Mouse (Mus musculus) MEL (cell line): ENCODE measurements around the gene Eef1akmt3.

Experiments used
- CTCF ChIP-seq, 3 experiments: IDR thresholded peaks in 2 of 3; conservative IDR thresholded peaks in 1 of 3; 2 replicates each; pipeline ENCODE4 v1.5.1; 2011 to 2012; ENCODE audit warnings: low read length in 3 of 3, low read depth in 2 of 3, mild to moderate bottlenecking in 2 of 3, improper control_type of control experiment in 1 of 3, inconsistent platforms in 1 of 3, mixed read lengths in 1 of 3, moderate library complexity in 1 of 3; ENCODE audit not compliant: control insufficient read depth in 1 of 3, insufficient read depth in 1 of 3, poor library complexity in 1 of 3, severe bottlenecking in 1 of 3
- E2F4 ChIP-seq: IDR thresholded peaks from 2 replicates; pipeline ENCODE4 v1.6.1; 2011; ENCODE audit warnings: low read depth, low read length, improper control_type of control experiment, borderline replicate concordance
- GABPA ChIP-seq: IDR thresholded peaks from 2 replicates; pipeline ENCODE4 v1.6.1; 2012; ENCODE audit warnings: low read depth, mild to moderate bottlenecking, inconsistent platforms, low read length, improper control_type of control experiment, moderate library complexity
- GATA1 ChIP-seq: IDR thresholded peaks from 2 replicates; pipeline ENCODE4 v1.6.1; 2011; ENCODE audit warnings: low read depth, low read length, improper control_type of control experiment
- HCFC1 ChIP-seq: IDR thresholded peaks from 2 replicates; pipeline ENCODE4 v1.6.1; 2012; ENCODE audit warnings: low read depth, mild to moderate bottlenecking, inconsistent platforms, low read length, improper control_type of control experiment, moderate library complexity
- JUND ChIP-seq: IDR thresholded peaks from 2 replicates; pipeline ENCODE4 v1.6.1; 2011; ENCODE audit warnings: low read depth, mild to moderate bottlenecking, improper control_type of control experiment, low read length
- KAT2A ChIP-seq: conservative IDR thresholded peaks from 2 replicates; pipeline ENCODE4 v1.6.1; 2012; ENCODE audit warnings: low read depth, low read length, improper control_type of control experiment, inconsistent platforms
- MYB ChIP-seq: IDR thresholded peaks from 2 replicates; pipeline ENCODE4 v1.6.1; 2011; ENCODE audit warnings: mild to moderate bottlenecking, low read depth, low read length, improper control_type of control experiment
- POLR2A ChIP-seq, 2 experiments: IDR thresholded peaks; 2 replicates each; pipeline ENCODE4 v1.6.1; 2011 to 2012; ENCODE audit warnings: low read length in 2 of 2, mild to moderate bottlenecking in 2 of 2, control low read depth in 1 of 2, improper control_type of control experiment in 1 of 2, low read depth in 1 of 2, moderate library complexity in 1 of 2; ENCODE audit not compliant: control insufficient read depth in 1 of 2, insufficient read depth in 1 of 2, poor library complexity in 1 of 2
- TBP ChIP-seq: IDR thresholded peaks from 2 replicates; pipeline ENCODE4 v1.8.0; 2011; ENCODE audit warnings: low read depth, low read length, improper control_type of control experiment
- TCF12 ChIP-seq: IDR thresholded peaks from 2 replicates; pipeline ENCODE4 v1.6.1; 2014; ENCODE audit warnings: low read depth, mild to moderate bottlenecking, inconsistent platforms, low read length, improper control_type of control experiment, moderate library complexity
- UBTF ChIP-seq: IDR thresholded peaks from 2 replicates; pipeline ENCODE4 v1.6.1; 2012; ENCODE audit warnings: low read depth, mild to moderate bottlenecking, inconsistent platforms, low read length, improper control_type of control experiment, moderate library complexity, borderline replicate concordance; ENCODE audit not compliant: insufficient read depth
- ZKSCAN1 ChIP-seq: IDR thresholded peaks from 2 replicates; pipeline ENCODE4 v1.6.1; 2012; ENCODE audit warnings: low read depth, mild to moderate bottlenecking, inconsistent platforms, low read length, improper control_type of control experiment, moderate library complexity

- TF ChIP-seq GATA1, result no peak
- no peak for TF ChIP-seq POLR2A (IDR thresholded peaks at IDR 0.05; ENCODE audit: control insufficient read depth in 1 of 2, insufficient read depth in 1 of 2, low read depth in 1 of 2, low read length in 2 of 2, poor library complexity in 1 of 2)
- no peak for TF ChIP-seq UBTF
- TF ChIP-seq MYB, result no peak
- no peak for TF ChIP-seq HCFC1
- no peak for TF ChIP-seq CTCF (IDR thresholded peaks at IDR 0.05 in 2 of 3, conservative IDR thresholded peaks at IDR 0.05 in 1 of 3; ENCODE audit: control insufficient read depth in 1 of 3, insufficient read depth in 1 of 3, low read depth in 2 of 3, low read length in 3 of 3, poor library complexity in 1 of 3, severe bottlenecking in 1 of 3)
- no peak for TF ChIP-seq KAT2A
- TF ChIP-seq JUND, result no peak
- TF ChIP-seq GABPA, result no peak
- TF ChIP-seq ZKSCAN1, result no peak
- no peak for TF ChIP-seq E2F4
- TF ChIP-seq TCF12, result no peak
- no peak for TF ChIP-seq TBP
These were observed 21.2 kb upstream of the Eef1akmt3 start for GRCm38 (mm10) chr10:127062503-127062902.
